Mouse (Mus musculus) right cerebral cortex, postnatal 10 days (tissue): ENCODE measurements around the gene Ifna5.
"Not testable (repeated sequence)": the region's sequence is repeated elsewhere in the genome, so short reads cannot be mapped to it uniquely, and the experiment has no call there.

ENCODE experiments used
- DNase-seq, 2 experiments: peaks; one replicate each; pipeline ENCODE4 v3.0.0; 2021; ENCODE audit warnings: low spot score in 2 of 2

Gene Ifna5

DNA sequence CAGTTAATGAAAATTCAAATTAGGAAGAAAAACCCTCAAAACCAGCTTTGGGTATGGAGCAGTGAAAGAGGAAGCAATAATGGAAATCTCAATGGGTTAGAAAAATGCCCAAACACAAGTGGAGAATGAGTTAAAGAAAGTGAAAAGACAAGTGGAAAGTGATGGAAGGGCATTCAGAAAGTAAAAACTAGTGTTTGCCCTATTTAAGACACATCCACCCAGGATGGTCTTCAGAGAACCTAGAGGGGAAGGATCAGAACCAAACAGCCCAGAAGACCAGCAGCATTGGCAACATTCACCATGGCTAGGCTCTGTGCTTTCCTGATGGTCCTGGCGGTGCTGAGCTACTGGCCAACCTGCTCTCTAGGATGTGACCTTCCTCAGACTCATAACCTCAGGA is at the start of gene Ifna5:
TSS of gene Ifna5 (plus strand) at position 301 of the 400 bp plus-strand sequence.
- not testable (repeated sequence) for DNase-seq

DNA sequence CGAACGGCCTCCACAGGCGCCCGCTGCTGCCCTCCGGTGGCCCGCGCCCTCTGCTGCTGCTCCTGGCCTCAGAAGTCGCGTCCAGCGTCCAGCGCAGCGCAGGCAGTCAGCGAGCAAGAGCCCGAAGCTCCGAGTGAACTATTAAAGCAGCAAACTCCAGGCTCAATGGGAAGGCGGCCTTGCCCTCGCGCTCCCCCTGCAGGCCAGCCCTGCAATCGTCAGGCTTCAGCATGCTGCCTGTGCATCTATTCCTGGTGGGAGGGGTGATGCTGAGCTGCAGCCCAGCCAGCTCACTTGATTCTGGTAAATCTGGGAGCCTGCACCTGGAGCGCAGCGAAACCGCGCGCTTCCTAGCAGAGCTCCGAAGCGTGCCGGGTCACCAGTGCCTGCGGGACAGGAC is 46.9 kb upstream of the Ifna5 start, which contains the start of gene Gm13277:
TSS of gene Gm13277 (plus strand) at position 231 of the 400 bp plus-strand sequence.
- DNase-seq: peak; percentile 73 to 81

DNA sequence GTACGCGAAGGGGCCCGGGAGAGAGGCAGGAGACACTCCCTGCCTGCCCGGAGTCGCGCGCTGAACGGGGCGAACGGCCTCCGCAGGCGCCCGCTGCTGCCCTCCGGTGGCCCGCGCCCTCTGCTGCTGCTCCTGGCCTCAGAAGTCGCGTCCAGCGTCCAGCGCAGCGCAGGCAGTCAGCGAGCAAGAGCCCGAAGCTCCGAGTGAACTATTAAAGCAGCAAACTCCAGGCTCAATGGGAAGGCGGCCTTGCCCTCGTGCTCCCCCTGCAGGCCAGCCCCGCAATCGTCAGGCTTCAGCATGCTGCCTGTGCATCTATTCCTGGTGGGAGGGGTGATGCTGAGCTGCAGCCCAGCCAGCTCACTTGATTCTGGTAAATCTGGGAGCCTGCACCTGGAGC is 44.1 kb upstream of the Ifna5 start, which contains the start of gene Gm13278:
TSS of gene Gm13278 (plus strand) at position 301 of the 400 bp plus-strand sequence.
- DNase-seq: not testable (repeated sequence)

DNA sequence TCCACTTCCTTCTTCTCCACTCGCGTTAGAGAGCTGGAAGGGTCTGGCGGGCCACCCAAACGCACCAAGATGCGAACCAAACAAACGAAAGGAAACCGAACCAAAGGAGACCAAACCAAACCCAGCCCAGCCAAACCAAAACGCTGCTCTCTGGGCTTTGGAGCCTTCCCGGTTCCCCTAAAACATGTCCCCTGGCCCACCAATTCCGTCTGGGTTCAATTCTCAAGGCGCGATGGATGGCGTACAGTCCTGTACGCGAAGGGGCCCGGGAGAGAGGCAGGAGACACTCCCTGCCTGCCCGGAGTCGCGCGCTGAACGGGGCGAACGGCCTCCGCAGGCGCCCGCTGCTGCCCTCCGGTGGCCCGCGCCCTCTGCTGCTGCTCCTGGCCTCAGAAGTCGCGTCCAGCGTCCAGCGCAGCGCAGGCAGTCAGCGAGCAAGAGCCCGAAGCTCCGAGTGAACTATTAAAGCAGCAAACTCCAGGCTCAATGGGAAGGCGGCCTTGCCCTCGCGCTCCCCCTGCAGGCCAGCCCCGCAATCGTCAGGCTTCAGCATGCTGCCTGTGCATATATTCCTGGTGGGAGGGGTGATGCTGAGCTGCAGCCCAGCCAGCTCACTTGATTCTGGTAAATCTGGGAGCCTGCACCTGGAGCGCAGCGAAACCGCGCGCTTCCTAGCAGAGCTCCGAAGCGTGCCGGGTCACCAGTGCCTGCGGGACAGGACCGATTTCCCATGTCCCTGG is 41.2 kb upstream of the Ifna5 start, which contains the start of gene Gm13275:
TSS of gene Gm13275 (plus strand) at position 552 of the 740 bp plus-strand sequence.
- DNase-seq: peak; percentile 56 to 59

DNA sequence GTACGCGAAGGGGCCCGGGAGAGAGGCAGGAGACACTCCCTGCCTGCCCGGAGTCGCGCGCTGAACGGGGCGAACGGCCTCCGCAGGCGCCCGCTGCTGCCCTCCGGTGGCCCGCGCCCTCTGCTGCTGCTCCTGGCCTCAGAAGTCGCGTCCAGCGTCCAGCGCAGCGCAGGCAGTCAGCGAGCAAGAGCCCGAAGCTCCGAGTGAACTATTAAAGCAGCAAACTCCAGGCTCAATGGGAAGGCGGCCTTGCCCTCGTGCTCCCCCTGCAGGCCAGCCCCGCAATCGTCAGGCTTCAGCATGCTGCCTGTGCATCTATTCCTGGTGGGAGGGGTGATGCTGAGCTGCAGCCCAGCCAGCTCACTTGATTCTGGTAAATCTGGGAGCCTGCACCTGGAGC is 38.2 kb upstream of the Ifna5 start, which contains the start of gene Gm13279:
TSS of gene Gm13279 (plus strand) at position 301 of the 400 bp plus-strand sequence.
- DNase-seq: not testable (repeated sequence)

DNA sequence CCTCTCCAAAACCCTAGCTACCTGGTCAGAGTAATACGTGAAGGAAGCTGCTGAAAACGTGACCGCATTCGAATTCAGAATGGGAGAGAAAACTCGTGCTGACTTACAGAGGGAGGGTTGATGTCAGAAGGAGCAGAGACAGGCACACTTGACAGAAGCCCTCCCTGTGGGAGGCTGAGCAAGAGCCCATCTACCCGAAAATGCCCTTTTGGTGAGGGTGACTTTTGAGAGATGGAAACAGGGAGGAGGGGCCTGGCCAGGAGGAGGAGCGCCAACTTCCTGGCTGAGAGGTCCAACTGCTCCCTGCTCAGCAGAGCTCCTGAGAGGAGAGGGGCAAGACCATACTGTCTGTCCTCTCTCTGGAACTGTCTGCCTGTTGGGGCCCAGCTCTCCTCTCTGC is 36.0 kb upstream of the Ifna5 start, which contains the start of gene Gm13285:
TSS of gene Gm13285 (plus strand) at position 301 of the 400 bp plus-strand sequence.
- not testable (repeated sequence) for DNase-seq

DNA sequence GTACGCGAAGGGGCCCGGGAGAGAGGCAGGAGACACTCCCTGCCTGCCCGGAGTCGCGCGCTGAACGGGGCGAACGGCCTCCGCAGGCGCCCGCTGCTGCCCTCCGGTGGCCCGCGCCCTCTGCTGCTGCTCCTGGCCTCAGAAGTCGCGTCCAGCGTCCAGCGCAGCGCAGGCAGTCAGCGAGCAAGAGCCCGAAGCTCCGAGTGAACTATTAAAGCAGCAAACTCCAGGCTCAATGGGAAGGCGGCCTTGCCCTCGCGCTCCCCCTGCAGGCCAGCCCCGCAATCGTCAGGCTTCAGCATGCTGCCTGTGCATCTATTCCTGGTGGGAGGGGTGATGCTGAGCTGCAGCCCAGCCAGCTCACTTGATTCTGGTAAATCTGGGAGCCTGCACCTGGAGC is 32.4 kb upstream of the Ifna5 start, which contains the start of gene Gm13287:
TSS of gene Gm13287 (plus strand) at position 301 of the 400 bp plus-strand sequence.
- DNase-seq: not testable (repeated sequence)

DNA sequence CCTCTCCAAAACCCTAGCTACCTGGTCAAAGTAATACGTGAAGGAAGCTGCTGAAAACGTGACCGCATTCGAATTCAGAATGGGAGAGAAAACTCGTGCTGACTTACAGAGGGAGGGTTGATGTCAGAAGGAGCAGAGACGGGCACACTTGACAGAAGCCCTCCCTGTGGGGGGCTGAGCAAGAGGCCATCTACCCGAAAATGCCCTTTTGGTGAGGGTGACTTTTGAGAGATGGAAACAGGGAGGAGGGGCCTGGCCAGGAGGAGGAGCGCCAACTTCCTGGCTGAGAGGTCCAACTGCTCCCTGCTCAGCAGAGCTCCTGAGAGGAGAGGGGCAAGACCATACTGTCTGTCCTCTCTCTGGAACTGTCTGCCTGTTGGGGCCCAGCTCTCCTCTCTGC is 30.1 kb upstream of the Ifna5 start, which contains the start of gene Gm13288:
TSS of gene Gm13288 (plus strand) at position 301 of the 400 bp plus-strand sequence.
- not testable (repeated sequence) for DNase-seq

DNA sequence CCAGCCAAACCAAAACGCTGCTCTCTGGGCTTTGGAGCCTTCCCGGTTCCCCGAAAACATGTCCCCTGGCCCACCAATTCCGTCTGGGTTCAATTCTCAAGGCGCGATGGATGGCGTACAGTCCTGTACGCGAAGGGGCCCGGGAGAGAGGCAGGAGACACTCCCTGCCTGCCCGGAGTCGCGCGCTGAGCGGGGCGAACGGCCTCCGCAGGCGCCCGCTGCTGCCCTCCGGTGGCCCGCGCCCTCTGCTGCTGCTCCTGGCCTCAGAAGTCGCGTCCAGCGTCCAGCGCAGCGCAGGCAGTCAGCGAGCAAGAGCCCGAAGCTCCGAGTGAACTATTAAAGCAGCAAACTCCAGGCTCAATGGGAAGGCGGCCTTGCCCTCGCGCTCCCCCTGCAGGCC is 29.6 kb upstream of the Ifna5 start:
- not testable (repeated sequence) for DNase-seq

DNA sequence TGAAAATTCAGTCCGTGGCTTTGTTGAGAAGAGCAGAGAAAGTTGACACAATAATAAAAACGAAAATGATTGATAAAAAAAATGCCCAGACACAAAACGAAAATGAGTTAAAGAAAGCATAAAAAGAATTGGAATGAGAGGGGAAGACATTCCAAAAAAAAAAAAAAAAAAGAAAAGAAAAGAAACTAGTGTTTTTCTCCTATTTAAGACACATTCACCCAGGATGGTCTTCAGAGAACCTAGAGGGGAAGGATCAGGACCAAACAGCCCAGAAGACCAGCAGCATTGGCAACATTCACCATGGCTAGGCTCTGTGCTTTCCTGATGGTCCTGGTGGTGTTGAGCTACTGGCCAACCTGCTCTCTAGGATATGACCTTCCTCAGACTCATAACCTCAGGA is 19.4 kb upstream of the Ifna5 start, which contains the start of gene Ifna7:
TSS of gene Ifna7 (plus strand) at position 301 of the 400 bp plus-strand sequence.
- no peak for DNase-seq

DNA sequence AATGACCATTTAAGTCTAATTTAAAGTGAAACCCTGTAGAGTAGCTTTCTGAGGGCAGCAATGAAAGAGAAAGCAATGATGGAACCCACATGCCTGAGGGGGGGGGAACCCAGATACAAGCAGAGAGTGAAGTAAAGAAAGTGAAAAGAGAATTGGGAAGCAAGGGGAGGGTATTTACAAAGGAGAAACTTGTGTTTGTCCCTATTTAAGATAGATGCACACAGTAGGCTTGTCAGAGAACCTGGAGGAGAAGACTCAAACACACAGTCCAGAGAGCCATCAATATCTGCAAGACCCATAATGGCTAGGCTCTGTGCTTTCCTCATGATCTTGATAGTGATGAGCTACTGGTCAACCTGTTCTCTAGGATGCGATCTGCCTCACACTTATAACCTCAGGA is 15.7 kb upstream of the Ifna5 start, which contains the start of gene Ifna11:
TSS of gene Ifna11 (plus strand) at position 301 of the 400 bp plus-strand sequence.
- DNase-seq: no peak

DNA sequence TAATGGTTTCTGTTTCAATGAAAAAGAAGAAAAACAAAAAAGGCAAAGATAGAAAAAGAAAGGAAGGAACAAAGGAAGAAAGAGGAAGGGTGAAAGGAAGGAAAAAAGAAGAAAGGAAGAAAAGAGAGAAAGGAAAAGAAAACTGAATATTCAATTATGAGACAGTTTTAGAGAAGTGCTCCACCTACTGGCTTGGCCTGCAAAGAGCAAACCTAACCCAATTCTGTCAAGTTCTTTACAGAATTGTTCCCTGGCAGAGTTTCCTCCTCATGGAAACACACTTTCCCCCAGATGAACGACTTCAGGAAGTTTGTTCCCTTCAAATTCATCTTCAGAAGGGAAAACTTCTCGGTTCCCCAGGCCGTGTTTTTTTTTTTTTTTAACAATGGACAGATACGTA is 12.3 kb upstream of the Ifna5 start:
- peak in 1 of 2 experiments; percentile 32 for DNase-seq

DNA sequence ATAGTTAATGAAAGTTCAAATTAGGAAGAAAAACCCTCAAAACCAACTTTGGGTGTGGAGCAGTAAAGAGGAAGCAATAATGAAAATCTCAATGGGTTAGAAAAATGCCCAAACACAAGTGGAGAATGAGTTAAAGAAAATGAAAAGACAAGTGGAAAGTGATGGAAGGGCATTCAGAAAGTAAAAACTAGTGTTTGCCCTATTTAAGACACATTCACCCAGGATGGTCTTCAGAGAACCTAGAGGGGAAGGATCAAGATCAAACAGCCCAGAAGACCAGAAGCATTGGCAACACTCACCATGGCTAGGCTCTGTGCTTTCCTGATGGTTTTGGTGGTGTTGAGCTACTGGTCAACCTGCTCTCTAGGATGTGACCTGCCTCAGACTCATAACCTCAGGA is 8.2 kb upstream of the Ifna5 start, which contains the start of gene Ifna6:
TSS of gene Ifna6 (plus strand) at position 301 of the 400 bp plus-strand sequence.
- DNase-seq: not testable (repeated sequence)

DNA sequence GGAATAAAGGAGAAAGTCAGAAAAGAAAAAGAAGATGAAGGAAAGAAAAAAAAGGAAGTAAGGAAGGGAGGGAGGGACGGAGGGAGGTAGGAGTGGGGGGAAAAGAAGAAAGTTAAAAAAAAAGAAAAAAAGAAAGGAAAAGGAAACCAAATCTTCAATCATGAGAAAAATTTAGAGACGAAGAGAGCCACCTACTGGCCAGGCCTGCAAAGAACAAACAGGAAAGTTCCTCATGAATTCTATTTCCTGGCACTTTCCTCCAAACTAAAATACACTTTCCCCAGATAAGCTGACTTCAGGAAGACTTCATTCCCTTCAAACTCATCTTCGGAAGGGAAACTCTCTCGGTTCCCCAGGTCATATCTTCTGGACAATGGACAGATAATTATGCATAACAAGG is 4.8 kb upstream of the Ifna5 start:
- DNase-seq: peak; percentile 35 to 56

DNA sequence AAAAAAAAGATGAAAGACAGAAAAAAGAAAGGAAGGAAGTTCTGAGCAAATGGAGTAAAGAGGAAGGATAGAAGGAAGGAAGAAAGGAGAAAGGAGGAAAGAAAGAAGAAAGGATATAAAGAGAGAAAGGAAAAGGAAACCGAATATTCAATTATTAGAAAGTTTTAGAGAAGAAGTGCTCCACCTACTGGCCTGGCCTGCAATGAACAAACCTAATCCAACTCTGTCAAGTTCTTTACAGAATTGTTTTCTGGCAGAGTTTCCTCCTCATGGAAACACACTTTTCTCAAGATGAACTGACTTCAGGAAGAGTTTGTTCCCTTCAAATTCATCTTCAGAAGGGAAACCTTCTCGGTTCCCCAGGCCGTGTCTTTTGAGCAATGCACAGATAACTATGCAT is 3.5 kb downstream of the Ifna5 start:
- no peak for DNase-seq

DNA sequence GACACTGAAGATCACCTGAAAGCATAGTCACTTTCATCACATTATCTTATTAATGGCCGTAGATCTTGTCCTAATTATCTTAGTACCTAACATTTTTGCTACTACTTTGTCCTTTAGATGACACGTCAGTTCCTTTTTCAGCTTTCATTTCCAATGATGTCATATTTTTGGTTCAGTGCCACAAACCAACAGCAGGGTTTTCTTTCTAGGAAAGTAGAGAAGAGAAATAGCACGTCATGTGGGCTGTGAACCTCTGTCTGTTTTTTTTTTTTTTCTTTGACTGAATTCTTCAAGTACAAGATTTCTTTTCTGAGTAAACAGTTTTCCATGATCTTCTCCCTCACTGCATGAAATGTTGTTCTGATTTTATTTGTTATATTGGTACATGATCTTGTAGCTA is 4.7 kb downstream of the Ifna5 start:
- no peak for DNase-seq

DNA sequence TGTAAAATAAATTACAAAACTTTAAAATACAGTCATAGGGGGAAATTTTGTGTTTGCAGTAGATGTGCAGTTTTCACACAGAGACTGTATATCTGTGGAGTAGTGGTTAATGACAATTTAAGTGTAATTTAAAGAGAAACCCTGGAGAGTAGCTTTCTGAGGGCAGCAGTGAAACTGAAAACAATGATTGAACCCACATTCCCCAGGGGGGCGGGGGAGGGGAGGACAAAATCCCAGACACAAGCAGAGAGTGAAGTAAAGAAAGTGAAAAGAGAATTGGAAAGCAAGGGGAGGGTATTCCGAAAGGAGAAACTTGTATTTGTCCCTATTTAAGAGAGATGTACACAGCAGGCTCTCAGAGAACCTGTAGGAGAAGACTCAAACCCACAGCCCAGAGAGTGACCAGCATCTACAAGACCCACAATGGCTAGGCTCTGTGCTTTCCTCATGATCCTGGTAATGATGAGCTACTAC is 6.2 kb downstream of the Ifna5 start, which contains the start of gene Ifna4:
TSS of gene Ifna4 (plus strand) at position 424 of the 474 bp plus-strand sequence.
- DNase-seq: no peak

DNA sequence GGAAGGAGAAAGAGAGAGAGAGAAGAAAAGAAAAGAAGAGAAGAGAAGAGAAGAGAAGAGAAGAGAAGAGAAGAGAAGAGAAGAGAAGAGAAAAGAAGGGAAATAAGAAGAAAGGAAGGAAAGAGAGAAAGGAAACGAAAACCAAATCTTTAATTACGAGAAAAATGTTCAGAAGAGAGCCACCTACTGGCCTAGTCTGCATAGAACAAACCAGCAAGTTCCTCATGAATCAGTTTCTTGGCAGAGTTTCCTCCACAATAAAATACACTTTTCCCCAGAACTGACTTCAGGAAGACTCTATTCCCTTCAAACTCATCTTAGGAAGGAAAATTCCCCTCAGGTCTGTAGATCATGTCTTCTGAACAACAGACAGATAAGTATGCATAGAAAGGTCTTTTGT is 10.0 kb downstream of the Ifna5 start:
- no peak for DNase-seq

DNA sequence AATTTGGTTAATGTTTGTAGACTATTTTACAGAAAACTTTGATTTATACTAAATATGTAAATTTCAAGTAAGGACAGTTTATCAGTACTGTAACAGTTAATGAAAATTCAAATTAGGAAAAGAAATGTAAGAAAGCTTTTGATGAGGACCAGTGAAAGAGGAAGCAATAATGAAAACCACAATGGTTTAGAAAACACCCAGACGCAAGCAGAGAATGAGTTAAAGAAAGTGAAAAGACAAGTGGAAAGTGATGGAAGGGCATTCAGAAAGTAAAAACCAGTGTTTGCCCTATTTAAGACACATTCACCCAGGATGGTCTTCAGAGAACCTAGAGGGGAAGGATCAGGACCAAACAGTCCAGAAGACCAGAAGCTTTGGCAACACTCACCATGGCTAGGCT is 14.4 kb downstream of the Ifna5 start, which contains the start of gene Ifna1:
TSS of gene Ifna1 (plus strand) at position 390 of the 400 bp plus-strand sequence.
- DNase-seq: no peak

DNA sequence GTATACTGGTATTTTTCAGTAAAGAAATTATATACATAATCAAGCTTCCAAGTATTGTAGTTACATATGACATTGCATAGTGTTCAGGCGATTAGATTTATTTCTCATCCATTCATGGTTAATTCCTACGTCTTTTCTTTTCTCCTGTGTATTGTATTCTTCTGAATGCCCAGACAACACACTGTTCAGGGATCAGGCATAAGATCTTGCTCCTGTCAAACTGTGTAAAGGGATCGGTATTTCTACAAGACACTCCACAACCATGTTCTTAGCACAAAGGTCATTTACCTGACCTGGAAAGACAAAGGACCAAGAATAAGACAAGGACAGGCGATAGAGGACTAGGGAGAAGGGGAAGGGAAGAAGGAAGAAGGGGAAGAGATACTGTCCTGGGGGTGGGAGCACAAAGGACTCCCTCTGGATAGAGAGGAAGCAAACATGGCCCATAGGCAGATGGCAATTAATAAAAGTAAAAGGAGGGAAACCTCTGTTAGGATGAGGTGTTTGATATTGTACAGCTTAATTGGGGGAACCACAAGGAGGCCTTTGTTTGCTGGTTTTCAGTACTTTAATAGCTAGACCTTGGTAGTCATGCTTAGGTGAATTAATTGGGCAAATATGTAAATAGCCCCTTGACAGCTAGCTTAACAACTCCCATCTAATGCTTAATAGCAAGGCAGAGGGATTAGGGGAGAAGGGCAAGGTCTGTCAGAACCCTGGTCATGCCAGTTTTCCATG is 15.9 kb downstream of the Ifna5 start:
- DNase-seq: no peak

DNA sequence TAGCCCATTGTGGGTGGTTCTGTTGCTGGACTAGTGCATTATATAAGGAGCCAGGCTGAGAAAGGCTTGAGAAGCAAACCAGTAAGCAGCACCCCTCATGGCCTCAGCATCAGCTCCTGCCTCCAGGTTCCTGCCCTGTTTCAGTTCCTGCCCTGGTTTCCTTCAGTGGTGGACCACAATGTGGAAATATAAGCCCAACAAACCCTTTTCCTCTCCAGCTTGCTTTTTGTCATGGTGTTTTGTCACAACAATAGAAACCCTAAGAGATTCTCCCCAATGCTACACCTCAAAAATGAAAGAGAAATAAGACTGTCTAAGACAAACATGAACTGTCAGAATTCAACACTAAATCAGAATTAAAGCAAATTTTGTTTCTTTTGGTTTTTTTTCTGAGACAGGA is 23.9 kb downstream of the Ifna5 start:
- DNase-seq: no peak

DNA sequence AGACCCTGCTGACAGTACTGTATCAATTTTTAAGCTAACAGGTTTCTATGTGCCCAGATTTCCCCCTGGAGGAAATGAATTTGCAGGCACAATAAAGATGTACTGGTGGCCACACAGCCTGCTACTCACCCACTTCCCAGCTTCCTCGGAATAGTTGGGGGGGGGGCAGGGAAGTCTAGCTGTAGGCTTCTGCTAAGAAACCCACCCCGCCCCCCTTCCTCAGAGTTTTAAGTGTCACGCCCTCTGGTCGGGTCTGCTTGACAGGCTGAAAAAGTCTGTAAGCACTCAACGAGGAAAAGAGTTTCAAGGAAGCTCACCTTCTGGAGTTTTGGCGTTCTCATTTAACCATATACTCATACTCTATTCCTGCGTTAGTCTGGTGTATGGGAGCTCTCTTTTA is 28.0 kb downstream of the Ifna5 start:
- DNase-seq: no peak
